Mouse (Mus musculus) ES-Bruce4 (cell line): ENCODE measurements around the gene Jmjd6. TPM values are rescaled to one million over a fixed set of nuclear protein-coding genes. Genes with fewer than 3 reads are reported as not detected.
A peak's percentile ranks its signal among the peaks of the same experiment; 100 is the strongest.

Source experiments
- H3K27ac ChIP-seq: 2 replicates; pipeline ENCODE4 v1.5.1; 2012; ENCODE audit warnings: low read length, inconsistent platforms; ENCODE audit not compliant: insufficient read depth
- H3K27me3 ChIP-seq: 2 replicates; pipeline ENCODE4 v1.6.1; 2012; ENCODE audit warnings: mild to moderate bottlenecking, low read length, inconsistent platforms; ENCODE audit not compliant: control insufficient read depth, poor library complexity, insufficient read depth, severe bottlenecking
- H3K36me3 ChIP-seq: 2 replicates; pipeline ENCODE4 v1.6.1; 2012; ENCODE audit warnings: inconsistent platforms, mild to moderate bottlenecking, low read length, moderate library complexity; ENCODE audit not compliant: control insufficient read depth, poor library complexity, insufficient read depth, severe bottlenecking
- H3K4me1 ChIP-seq: one replicate; pipeline ENCODE4 v1.8.1; 2011; ENCODE audit warnings: low read length; ENCODE audit not compliant: control insufficient read depth, insufficient read depth
- H3K4me3 ChIP-seq: 2 replicates; pipeline ENCODE4 v1.5.1; 2011; ENCODE audit warnings: low read depth, mild to moderate bottlenecking, low read length
- H3K9ac ChIP-seq: 2 replicates; pipeline ENCODE4 v1.6.1; 2012; ENCODE audit warnings: low read depth, mild to moderate bottlenecking, inconsistent platforms; ENCODE audit not compliant: poor library complexity, severe bottlenecking
- H3K9me3 ChIP-seq: replicated peaks from 2 replicates; pipeline ENCODE4 v1.6.1; 2012; ENCODE audit warnings: mild to moderate bottlenecking, low read length, inconsistent platforms; ENCODE audit not compliant: control insufficient read depth, poor library complexity, insufficient read depth, severe bottlenecking
- CTCF ChIP-seq: IDR thresholded peaks from one replicate; pipeline ENCODE4 v1.8.1; 2011; ENCODE audit warnings: low read depth, low read length
- EP300 ChIP-seq: IDR thresholded peaks from 2 replicates; pipeline ENCODE4 v1.6.1; 2011; ENCODE audit warnings: low read depth, low read length; ENCODE audit not compliant: insufficient read depth
- POLR2A ChIP-seq: IDR thresholded peaks from one replicate; pipeline ENCODE4 v1.8.1; 2011; ENCODE audit warnings: low read length; ENCODE audit not compliant: insufficient read depth
- polyA plus RNA-seq: library from polyadenylated mRNA; stranded (reverse); fragments of >200 nt; gene quantifications from 2 replicates; pipeline ENCODE4 v1.2.4, GENCODE M21; 2011; ENCODE audit warnings: low read depth; ENCODE audit not compliant: missing spikeins, insufficient read depth, insufficient read length

Jmjd6 gene
- polyA plus RNA-seq, 1 experiment, result 45.6 TPM

DNA sequence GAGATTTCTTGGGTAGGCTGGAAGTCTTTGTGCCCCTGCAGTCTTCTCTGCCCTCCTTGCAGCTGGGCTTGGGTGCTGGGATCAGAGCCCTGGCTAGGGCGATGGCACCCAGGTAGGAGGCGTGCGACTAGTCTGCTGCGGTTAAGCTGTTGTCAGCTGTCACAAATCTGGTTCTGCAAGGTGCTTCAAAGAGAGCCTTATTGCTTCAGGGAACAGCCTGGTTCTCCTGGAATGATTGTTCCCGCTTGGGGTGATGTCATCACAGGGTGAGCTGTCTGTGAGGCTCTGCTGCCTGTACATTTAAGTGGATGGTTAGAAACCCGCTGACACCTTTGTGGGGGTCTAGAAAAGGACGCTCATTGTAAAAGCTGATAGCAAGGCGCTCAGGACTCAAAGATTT lies 26.0 kb upstream of the Jmjd6 start:
- H3K36me3 ChIP-seq, result no peaks in the 10 kb centered on the region
- TF ChIP-seq EP300 (no peak), CTCF (no peak), POLR2A (no peak)
- H3K9me3 ChIP-seq, result no peaks in the 10 kb centered on the region

DNA sequence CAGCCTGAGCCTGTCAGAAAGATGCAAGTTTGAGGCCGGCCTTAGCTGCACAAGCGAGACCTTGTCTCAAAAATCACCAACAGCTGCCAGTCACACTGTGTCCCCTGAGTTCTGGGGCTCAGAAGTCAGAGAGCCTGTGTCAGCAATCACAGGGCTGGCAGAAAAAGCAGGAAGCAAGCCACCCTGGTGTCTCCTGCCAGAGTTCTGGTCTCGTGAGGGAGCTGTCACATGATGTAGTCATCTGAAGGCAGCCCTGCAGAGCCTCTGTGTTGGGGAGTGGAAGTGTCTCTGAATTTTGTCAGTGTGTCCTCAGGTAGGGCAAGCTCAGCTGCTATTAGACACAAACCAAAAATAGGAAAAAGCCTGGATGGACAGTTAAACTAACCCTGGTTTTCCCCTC lies 24.9 kb upstream of the Jmjd6 start:
- H3K36me3 ChIP-seq, result no peaks in the 10 kb centered on the region

More for the DNA sequence above, 26.0 kb upstream of the Jmjd6 start:
- Histone ChIP-seq H3K9ac (no peak overlapping the region), H3K27ac (no peak overlapping the region), H3K4me1 (no peaks in the 10 kb centered on the region), H3K27me3 (no peaks in the 10 kb centered on the region), H3K4me3 (no peak overlapping the region)

DNA sequence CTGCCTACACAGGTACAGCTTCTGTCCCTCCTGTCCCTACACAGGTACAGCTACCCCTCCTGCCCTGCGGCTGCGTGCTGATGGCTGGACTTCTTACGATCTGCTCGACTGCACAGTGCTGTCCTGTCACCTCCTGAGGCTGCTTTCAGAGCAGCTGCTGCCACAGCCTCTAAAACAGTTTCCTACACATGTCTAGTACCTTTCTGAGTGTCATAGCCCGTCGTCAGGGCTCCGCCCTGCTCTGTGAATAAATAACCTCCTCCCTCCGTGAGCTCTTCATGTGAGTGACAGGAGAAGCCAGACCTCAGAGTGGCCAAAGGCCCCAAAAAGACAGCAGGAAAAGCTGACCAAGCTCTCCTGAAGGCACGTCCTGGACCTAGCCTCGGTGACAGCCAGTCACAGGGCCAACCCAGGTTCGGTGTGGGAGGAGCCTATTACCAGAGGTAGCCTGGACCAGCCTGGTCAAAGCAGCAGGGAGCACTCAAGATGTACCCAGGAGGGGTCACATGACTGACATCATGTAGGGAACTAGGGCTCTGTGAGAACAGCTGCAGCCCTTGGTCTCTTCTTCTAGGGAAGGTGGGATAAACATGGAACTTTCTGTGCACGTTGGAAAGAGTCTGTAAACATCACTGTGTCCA lies 22.8 kb upstream of the Jmjd6 start:
- no peak overlapping the region for H3K9ac ChIP-seq
- TF ChIP-seq CTCF (no peak), POLR2A (no peak), EP300 (no peak)
- no peak overlapping the region for H3K4me3 ChIP-seq
- H3K36me3 ChIP-seq, result no peaks in the 10 kb centered on the region
- no peak overlapping the region for H3K27ac ChIP-seq
- no peaks in the 10 kb centered on the region for H3K27me3 ChIP-seq
- no peaks in the 10 kb centered on the region for H3K9me3 ChIP-seq
- H3K4me1 ChIP-seq, result no peaks in the 10 kb centered on the region

More for the DNA sequence above, 24.9 kb upstream of the Jmjd6 start:
- H3K4me3 ChIP-seq, result no peak overlapping the region
- H3K9ac ChIP-seq, result no peak overlapping the region
- no peaks in the 10 kb centered on the region for H3K27me3 ChIP-seq
- no peak overlapping the region for H3K27ac ChIP-seq
- no peaks in the 10 kb centered on the region for H3K9me3 ChIP-seq
- no peak for TF ChIP-seq CTCF
- TF ChIP-seq POLR2A, result no peak
- TF ChIP-seq EP300, result no peak
- no peaks in the 10 kb centered on the region for H3K4me1 ChIP-seq

DNA sequence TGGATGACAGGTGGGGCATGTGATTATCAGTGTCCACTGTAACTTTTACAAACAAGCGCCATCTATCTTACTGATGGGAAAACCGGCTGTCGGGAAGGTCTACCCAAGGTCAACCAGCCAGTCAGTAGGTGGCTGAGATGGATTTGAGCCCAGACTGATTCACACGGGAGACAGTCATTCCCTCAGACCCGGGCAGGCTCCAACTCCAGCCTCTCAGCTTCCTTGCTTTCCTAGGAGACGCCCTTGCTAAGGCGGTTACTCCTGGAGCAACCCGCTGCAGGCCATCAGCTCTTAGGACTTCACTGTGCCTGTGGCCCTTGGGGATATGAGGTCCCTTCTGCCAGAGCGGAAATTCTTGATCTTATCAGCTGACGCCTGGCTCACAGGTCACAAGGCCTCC lies 21.2 kb upstream of the Jmjd6 start:
- TF ChIP-seq EP300 (no peak), POLR2A (no peak), CTCF (no peak)
- Histone ChIP-seq H3K9ac (no peak overlapping the region), H3K36me3 (no peaks in the 10 kb centered on the region), H3K27ac (no peak overlapping the region), H3K9me3 (no peaks in the 10 kb centered on the region), H3K4me1 (no peaks in the 10 kb centered on the region), H3K27me3 (no peaks in the 10 kb centered on the region), H3K4me3 (no peak overlapping the region)

DNA sequence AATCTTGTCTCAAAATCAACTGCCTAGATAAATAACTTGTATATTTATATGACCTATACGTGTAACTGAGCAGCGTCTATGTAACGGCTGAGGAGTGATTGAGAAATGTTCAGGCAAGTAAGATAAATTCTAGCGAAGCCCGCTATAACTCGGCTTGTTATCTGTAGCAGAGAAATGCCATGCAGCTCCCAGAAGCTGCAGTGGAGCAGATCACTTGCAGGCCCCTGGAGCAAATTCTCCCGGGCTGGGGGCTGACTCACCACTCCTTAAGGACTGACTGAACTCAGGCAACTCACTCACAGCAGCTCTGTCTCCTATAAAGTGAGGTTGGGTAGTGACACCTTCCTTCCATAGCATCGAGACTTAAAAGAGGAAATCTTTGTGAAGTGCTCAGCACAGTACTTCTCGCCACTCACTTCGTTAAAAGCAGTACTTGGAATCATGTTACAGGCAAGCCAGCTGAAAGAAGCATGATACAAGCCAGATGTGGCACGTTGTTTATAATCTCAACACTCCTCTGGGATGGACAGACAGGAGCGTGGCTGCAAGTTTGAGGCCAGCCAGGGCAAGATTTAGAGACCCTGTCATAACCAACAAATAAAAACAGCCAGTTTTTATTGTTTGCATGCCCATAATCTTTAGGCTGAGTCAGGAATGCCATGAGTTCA lies 14.1 kb upstream of the Jmjd6 start:
- Histone ChIP-seq H3K27ac (peak overlapping the region; percentile 4; the same call in 1 of the 2 replicates), H3K9ac (no peak overlapping the region)

DNA sequence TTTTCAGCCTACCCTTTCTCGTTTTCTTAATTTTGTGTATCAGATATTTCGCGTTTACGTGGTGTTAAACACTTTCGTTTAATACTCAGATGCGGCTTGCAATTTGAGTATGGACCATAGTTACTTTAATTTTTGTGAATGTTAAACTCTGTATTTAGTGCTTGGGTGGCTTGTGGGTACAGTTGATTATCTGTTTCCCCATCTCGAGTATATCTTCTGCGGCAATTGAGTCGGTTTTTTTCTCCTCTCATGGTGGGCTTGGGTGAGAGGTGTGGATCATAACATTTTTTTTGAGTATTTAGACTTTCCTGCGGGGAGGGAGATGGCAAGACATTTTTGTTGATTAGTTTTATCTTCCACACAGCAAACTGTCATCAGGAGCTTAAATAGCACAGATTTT lies 11.0 kb upstream of the Jmjd6 start:
- H3K27ac ChIP-seq, result no peak overlapping the region
- no peak for TF ChIP-seq CTCF
- no peak for TF ChIP-seq POLR2A
- no peak for TF ChIP-seq EP300

More for the DNA sequence above, 14.1 kb upstream of the Jmjd6 start:
- no peaks in the 10 kb centered on the region for H3K27me3 ChIP-seq
- H3K4me3 ChIP-seq, result no peak overlapping the region
- H3K36me3 ChIP-seq, result no peaks in the 10 kb centered on the region
- TF ChIP-seq POLR2A, result no peak
- TF ChIP-seq CTCF, result no peak
- TF ChIP-seq EP300, result no peak
- no peaks in the 10 kb centered on the region for H3K9me3 ChIP-seq
- H3K4me1 ChIP-seq, result no peaks in the 10 kb centered on the region

More for the DNA sequence above, 11.0 kb upstream of the Jmjd6 start:
- H3K9ac ChIP-seq, result peak overlapping the region; percentile 88
- H3K4me1 ChIP-seq, result no peaks in the 10 kb centered on the region
- H3K27me3 ChIP-seq, result no peaks in the 10 kb centered on the region
- no peaks in the 10 kb centered on the region for H3K9me3 ChIP-seq
- peak overlapping the region; percentile 76; the same call in 1 of the 2 replicates for H3K4me3 ChIP-seq
- peaks cover 27% of the 10 kb centered on the region for H3K36me3 ChIP-seq
